Mouse (Mus musculus) cerebellum, adult 8-10 months (tissue): ENCODE results near the gene Flad1.

ENCODE experiments used
- DNase-seq: peaks from one replicate; pipeline ENCODE4 v3.0.0; 2022

Flad1 gene

DNA sequence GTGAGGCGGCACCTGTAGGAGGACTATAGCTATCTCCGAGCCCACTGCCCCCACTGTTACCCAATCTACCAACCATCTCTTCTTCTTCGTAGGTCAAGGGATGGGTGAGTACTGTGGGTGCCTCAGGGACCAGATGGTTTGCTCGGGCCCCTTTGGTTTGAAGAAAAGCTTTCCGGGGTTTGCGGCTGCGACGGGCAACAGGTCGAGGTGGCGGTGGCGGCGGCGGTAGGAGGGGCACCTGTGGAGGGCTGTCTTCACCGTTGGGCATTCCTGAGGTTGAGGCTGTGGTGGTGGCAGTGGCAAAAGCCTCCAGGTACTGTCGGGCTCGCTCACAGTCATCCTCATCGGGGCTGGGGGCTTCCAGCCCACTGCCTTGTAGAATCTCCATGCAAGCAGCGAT is 31.0 kb downstream of the Flad1 start:
- no peak for DNase-seq

DNA sequence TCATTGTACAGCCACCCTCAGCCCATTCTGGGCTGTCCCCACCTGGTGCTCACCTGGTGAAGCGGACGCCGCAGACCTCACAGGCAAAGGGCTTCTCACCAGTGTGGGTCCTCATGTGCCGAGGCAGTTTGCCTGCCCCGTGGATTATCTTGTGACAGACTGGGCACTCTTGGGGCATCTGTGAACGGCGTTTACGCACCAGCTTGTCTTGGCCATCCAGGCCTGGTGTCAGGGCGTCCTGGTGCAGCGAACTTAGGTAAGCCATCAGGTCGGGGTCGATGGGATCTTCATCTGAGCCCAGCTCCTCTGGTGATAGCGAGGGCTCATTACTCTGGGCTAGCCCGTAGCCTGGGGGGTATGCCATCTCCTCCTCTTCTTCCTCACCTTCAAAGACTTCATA is 31.4 kb downstream of the Flad1 start:
- no peak for DNase-seq

DNA sequence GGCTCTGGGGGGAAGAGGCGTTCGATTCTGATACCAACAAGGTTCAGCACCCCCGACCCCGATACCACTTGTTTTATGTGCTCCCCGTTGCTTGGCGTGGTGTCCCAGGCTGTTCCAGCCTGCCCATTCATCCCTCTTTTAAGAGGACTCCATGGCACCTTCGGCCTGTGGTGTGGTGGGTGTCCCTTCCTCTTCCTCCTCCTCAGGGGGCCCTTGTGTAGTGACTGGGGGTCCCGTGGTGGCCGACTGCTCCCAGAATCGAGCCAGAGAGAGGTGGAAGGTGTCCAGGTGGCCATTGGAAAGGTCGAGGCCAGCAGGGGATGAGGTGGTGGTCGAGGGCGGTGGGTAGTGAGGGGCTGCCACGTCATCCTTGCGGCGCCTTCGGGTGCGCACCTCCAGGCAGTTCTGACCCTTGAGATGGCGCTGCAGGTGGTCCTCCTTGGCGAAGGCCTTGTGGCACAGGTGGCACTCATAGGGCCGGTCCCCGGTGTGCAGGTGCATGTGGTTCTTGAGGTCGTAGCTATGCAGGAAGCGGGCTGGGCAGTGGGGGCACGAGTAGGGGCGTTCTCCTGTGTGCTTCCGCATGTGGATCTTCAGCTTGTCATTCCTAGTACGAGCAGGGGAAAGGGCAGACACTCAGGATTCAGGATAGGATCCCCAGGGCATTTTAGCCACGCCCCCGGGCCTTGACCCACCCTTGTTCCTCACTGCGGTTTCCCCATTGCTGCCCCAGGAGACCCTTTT is 32.1 kb downstream of the Flad1 start:
- DNase-seq: no peak

DNA sequence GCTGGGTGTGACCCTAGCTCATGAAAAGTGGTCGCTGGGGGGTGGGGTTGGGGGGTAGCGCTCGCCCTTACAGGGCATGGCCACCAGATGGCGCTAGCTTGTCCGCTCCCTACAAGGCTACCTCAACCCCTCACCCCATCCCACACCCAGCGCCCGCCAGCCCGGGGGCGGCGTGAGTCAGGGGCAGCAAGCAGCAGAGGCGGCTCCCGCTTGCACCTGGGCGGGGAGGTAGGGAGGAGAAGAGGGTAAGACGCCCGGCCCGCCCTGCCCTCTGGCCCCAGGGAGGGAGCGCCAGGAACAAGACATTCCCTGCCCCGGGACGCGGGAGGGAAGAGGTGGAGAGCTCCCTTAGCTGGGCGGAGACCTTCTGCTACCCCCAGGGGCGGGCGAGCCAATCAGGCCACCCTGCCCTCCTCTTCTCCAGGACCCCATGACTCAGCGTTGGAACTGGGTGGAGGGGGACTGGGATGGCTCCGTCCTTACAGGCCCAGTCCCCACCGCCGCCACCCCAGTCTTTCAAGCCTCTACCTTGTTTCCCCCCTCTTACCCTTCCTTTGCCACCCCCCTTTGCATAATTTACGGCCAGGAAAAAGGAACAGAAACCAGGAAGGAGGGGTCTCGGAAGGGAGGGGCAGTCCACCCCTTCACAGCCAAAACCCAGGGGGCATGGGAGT is 33.1 kb downstream of the Flad1 start:
- DNase-seq: peak; percentile 62

DNA sequence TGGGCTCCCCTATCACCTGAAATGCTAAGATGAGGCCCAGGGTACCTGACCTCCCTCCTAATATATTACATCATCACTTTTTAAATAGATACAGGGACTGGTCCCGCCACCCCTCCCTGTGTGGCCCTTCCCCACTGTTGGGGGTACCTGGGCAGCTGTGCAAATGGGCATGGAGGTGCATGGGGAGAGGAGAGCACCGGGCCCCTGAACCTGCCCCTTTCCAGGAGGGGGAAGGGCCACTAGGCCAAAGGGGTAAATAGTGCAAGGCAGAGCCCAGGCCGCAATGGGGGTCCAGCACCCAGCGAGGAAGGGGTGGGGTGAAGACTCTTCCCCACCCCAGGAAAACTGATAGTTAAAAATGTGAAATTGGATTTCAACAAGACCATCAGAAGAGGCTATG is 33.8 kb downstream of the Flad1 start:
- DNase-seq: no peak

DNA sequence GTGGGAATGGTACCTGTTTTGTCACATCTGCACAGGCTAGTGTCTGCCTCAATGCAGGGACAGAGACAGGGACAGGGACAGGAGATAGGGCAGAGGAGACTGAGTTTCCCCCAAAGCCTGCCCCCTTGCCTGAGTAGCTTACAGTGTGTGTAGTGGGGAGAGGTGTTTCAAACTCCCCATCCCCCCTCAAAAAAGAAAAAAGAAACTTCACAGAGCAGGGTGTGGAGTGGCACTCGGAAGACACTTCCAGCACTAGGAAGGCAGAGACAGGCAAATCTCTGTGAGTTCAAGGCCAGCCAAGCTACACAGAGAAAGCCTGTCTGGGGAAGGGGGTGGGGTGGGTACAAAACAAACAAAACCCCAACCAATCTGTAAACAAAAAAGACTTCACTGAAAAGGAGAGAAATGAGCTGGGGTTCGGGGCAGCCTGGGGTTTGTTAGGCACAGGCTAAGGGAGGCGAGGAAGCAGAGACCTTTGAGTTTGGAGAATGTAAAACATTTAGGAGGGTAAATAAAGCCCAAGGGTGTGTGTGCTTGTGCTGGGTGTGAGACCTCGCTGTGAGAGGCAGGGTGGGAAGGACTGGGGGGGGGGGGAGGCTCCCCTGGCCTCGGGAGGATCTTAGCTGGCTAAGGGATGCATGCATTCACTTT is 38.0 kb downstream of the Flad1 start:
- DNase-seq: no peak

DNA sequence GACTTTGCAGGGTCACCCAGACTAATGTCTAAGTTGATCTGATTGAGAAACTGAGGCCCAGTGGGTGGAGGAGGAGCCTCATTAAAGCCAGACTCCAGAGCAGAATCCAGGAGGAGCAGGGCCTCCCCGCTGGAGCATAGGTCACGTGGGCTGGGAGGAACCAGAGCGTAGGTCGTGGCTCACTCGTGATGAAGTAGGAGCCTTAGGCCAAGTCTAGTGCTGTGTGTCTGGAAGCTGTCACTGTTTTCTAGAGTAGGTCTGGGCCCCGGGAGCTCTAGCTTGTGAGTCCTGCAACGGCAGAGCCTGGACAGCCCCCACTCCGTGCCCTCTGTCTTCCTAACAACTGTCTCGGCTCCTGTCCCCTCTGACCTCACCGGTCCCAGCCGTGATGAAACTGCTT is 44.3 kb downstream of the Flad1 start:
- no peak for DNase-seq

DNA sequence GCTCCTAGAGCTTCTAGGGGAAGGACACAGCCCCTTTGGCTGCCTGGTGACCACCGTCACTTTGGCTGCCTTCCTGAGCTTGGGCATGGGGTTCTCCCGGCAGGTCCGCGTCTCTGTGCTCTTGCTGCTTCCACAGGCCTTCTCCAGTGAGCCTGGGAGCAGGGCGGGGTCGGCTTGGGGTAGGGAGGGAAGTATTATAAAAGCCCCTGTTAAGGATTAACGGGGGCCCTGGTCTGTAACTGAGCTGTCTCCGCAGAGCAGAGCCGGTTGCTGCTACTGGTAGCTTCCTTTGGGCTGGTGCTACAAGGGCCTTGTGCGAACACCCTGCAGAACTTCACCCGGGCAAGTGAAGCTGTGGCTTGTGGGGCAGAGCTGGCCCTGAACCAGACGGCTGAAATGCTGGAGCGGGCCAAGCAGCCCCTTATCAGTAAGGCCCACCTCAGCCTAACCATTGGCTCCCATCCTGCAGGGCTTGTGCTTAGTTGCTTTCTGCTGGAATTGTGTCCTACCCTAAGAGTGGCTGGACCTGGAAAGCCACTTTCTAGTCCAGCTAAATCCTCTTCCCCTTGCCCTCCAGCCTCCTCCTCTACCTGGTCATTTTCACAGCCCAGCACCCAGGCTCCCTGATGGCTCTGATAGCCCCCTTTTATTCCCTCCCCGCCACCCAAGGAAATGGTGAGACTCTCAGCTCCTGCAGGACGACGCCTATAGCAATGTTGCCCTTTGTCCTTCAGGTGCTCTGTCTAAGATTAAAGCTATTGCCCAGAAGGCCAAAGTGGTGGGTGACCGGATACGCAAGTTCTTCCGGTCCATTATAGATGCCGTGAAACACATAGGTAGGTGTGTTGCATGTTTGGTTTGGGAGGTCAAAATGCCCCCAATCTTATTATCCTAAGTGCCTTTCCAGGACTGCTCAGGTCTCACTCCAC is 45.9 kb downstream of the Flad1 start:
- DNase-seq: no peak

DNA sequence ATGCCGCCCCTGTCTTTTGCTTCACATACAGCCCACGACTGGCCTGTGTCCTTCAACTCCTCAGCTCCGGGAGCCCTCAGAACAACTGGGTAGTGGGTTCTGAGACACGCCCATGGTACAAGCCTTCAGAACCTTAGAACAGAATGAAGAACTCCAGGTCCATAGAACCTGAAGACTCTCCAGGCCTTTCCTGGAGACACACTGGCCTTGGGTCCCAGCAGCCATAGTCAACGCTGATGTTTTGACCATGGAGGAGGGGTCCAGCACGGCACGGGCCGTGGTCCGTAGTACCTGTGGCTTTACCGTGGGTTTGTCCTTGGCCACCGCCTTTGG is 46.6 kb downstream of the Flad1 start, which contains the start of gene Dcst1:
Gene Dcst1, minus strand, starts transcription at position 101 of the 333 bp plus-strand sequence.
- DNase-seq: no peak

DNA sequence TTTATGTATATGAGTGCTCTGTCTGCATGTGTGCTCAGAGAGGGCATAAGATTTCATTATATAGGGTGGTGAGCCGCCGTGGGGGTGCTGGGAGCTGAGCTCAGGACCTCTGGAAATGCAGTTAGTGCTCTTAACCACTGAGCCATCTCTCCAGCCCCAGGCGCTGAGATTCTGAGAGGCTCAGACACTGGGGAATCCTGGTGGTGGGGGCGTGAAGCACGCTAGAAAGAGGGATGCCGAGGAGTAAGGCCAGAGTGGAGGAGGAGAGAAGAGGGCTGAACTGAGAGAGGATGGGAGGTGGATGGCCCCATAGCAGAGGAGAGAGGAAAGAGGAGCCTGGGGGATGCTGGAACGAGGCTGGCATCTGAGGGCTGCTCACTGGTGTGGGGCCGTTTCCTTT is 47.0 kb downstream of the Flad1 start:
- no peak for DNase-seq

DNA sequence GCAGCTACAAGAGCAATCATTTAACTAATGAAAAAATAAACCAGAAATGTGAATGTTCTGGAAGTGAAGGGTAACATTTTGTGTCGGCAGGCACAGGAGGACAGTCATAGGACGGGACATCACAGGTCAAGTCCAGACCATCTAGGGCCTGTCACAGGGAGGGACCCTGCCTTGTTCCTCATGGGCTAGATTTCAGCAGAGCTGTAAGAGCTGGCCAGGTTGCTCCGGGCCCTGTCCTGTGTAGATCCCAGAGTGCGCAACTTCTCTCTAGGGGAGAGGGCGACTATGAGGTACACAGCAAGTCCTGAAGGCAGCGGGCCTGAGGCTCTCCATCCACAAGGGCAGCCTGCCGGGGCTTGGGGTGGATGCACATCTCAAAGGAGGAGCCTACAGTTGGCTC is 50.0 kb downstream of the Flad1 start, which contains the start of gene Dcst2:
Gene Dcst2, plus strand, starts transcription at position 301 of the 400 bp plus-strand sequence.
- no peak for DNase-seq

DNA sequence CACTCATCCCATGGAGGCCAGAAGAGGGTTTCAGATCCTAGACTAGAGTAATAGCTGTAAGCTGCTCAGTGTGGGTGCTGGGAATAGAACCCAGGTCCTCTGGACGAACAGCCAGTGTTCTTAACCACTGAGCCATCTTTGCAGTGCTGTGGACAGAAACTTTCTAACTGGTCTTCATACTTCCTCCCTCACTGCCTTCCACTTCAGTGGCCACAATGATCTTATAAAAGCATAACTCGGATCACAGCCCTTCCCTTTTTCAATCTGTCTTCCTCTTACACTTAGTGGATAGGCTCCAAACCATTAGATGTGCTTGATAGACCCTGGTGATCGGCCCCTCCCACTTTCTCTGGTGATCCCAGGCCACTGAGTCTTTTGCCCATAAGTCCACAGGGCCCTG is 51.4 kb downstream of the Flad1 start:
- DNase-seq: no peak

DNA sequence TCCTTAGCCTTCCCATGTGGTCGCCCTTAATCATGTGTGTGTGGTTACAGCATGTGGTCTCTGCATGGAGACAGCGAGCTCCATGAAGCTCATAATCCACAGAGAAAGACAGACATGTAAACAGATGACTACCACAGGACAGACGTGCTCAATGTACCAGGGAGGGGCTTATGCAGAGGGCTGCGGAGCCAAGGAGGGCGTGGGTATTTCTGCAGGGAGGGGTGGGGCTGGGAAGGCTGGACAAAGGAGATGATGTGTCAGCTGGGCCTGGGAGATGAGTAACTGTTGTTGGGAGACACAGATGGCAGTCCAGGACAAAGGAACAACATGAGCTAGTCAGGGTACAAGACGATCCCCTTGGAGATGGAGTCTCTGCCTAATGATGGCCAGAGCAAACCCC is 52.0 kb downstream of the Flad1 start:
- no peak for DNase-seq

DNA sequence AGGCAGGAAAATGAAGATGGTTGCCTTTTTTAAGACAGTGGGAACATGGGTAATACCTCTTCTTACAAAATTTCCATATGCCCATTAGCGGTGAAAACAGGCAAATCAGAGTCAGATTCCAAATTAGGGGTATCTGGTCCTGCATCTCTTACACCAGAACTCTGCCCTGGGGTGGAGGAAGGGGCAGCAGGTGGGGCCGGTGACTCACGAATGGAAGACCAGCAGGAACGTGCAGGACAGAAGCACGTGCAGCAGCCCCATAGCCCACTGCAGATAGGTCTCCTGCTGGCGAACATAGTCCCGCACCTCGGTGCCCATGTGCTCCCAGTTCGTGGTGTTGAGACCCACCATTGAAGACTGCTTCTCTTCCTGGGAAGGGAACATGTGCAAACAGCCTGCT is 55.6 kb downstream of the Flad1 start:
- no peak for DNase-seq

DNA sequence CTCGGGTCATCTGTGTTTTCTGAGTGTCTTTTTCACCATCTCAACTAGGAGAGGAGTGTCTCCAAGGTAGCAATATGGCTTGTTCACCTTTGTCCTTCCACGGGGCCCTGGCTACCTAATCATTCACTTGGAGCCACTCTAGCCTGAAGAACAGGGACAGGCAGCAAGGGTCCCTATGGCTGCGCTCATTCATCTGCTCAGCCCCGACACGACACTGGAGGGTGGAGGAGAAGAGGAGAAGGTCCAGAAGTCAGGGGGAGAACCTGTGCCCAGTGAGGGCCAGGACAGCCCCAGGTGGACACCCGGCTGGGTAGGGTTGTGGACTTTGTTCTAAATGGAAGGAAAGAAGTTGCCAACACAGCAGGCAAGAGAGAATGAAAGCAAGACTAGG is 56.2 kb downstream of the Flad1 start:
- no peak for DNase-seq

DNA sequence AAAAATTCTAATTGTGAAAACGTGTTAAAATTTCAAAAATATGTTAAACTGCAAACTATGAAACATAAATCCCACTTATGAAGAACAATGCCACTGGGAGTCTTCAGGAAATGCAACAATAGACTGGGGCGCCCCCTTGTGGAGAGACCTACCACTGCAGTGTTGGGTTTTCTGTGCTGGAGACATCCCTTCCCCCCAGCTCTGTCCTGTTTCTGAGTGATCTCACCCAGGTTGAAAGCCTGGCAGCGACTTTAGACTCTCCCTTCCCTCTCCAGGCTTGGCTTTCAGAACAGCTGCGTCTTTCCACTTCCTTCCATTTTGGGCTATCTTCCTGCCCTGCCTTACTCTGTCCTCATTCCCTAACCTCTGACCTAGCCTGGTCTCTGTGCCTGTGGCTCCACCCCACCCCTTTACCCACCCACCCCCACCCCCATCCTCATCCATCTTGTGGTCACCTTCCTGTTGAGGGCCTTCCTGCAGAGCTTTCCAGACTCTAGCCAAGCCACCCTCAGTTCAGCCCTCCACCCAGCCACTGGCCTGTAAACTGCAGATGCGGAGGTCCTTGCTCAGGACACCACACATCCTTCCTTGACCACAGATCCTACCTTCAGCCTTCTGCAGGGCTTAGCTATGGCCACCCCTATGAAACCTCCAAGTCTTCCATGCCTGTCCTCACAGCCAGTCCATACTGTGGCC is 56.7 kb downstream of the Flad1 start:
- peak; percentile 88 for DNase-seq

DNA sequence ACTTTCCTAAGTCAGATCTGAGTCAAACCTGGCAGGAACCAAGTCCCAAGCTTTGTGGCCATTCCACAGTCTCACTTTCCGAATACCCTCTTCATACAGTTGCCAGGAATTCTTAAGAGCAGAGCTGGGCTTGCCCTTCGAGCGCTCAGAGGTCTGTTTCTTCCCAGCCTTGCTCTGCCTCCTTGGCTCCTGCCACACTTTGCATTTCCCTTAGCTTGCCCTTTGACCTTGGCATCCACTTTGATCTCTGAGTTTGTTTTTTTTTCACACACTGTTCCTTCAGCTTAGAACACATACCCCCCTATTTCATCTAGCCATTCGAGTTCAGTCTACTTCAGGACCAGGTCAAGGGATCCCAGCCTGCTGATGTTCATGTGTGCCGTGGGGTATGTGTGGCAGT is 60.4 kb downstream of the Flad1 start:
- DNase-seq: no peak
